Mouse (Mus musculus): ENCODE results near the gene Serac1.

Serac1 gene

DNA sequence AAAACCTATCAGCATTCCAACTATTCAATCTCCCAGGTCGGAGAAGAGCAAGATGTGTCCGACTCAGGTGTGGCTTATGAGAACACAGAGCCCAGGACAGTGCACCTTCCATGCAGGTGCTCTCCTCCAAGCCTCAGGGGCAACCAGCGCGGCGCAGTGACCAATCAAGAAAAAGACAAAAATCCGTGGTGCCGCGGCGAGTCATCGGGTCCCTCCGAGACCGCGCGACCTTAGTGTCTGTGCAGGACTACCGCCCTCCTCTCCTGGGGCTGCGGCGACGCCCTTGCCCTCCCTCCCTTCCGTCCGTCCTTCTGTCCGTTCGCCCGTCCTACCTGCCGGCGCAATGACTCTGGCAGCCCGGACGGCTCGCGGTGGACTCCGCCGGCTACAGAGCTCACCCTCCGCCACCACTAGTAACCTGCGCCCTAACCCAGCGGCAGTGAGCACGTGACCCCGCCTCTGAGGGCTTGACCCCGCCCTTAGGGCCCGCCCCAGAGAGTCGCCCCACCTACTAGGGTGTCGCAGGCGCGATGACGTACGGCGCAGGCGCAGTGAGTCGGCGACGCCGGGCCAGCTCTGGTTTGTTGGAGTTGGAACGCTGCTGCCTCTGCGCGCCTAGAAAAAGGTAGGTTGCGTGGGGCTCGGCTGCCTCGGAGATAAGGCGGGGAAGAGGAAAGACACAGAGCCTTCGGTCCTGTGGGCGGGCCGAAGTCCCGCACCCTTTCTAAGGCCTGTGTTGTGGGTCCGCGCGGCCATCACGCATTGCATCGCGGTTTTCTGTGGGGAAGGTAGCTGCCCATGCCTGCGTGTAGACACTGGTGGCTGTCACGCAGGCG is at the start of gene Serac1, which contains the start of gene Gtf2h5:
Gene Serac1, minus strand, starts transcription at position 455 of the 836 bp plus-strand sequence.
Gene Gtf2h5, plus strand, starts transcription at position 500 of the 836 bp plus-strand sequence.
- DNase-seq (ENCODE audit: low spot score) = peak; percentile 98

DNA sequence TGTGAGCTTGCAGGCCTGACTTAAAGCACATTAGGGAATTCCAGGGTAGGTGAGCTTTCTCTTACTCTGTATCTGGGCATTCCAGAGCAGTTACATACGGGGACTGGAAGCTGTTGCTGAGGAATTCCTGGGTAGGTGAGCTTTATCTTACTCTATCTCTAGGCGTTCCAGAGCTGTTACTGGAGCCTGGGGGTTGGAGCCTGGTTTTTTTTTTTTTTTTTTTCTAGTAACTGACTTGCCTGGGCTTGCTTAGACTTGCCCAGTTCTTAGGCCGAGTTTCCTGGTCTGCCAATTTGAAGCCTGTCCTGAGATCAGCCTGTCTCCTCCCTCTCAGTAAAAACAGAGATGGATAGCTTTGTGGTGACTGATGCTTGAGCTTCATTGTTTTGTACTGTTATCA is 48.5 kb upstream of the Serac1 start:
- DNase-seq (ENCODE audit: low spot score) = no peak

DNA sequence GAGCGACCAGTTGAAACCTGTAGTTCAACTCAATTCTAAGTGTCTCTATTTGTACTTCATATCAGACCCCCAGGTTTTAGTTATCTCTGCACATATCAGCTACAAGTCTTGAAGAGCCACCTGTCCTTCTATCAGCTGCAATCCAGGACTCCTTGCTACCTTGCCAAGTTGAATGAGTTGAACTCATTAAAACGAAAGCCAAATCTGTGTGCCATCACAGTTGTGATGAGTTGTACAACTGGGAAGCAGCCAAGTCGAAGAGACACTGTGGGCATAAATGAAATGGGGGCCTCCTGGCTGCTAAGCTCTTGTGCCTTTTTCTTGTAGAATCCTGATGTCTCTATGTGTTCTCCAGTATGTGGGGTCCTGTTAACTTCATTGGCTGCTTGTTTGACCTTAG is 45.9 kb upstream of the Serac1 start:
- DNase-seq (ENCODE audit: low spot score) = no peak

DNA sequence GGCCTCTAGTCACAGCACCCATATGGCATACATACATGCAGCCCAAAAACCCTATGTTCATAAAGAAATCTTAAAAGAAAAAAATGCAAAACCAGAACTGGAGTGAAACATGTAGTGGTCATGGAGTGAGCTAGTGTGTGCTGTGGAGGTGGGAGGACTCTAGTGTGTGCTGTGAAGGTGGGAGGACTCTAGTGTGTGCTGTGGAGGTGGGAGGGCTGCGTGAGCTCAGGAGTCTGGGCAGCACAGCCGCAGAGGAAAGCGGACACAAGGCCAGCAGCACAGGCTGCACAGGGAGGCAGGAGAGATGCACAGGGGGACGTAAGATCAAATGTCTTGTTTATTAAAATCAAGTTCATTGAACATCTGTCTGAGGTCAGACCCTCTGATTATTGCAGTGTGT is 44.2 kb upstream of the Serac1 start:
- DNase-seq (ENCODE audit: low spot score) = no peak

DNA sequence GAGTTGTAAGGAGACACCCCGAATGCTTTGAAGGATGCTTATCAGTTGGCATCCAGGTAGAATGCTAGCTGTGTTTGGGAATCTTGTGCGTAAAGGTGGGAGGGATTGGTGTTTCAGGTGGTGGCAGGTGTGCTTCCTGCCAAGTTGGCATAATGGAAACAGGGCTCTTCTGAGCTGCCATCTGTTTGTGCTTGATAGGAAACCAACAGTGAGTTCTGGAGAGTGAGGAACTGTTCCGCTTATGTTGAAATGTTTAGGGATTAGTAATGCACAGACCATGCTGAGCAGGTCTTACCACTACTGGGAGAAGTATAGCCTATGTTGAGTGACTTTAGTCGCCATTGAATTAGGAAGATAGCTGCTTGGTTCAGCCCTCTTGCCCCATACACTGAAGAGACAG is 39.3 kb upstream of the Serac1 start:
- DNase-seq (ENCODE audit: low spot score) = no peak

DNA sequence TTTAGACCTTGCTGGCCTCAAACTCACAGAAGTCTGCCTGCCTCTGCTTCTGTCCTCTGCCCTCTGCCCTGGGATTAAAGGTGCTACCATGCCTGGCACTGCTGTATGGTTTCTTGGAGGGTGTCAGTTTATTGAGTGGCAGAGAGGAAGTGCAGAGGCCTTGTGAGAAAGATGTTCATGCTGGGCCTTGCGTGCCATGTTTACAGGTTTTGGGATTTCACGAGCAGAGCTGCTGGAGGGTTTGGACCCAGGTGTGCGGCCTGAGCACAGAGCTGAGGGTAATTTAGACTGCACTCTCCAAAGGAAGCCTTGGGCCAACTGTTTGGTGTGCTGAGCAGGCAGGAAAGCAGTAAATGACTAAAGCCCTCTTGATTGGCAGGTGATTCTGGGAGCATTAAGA is 38.4 kb upstream of the Serac1 start:
- DNase-seq (ENCODE audit: low spot score) = no peak

DNA sequence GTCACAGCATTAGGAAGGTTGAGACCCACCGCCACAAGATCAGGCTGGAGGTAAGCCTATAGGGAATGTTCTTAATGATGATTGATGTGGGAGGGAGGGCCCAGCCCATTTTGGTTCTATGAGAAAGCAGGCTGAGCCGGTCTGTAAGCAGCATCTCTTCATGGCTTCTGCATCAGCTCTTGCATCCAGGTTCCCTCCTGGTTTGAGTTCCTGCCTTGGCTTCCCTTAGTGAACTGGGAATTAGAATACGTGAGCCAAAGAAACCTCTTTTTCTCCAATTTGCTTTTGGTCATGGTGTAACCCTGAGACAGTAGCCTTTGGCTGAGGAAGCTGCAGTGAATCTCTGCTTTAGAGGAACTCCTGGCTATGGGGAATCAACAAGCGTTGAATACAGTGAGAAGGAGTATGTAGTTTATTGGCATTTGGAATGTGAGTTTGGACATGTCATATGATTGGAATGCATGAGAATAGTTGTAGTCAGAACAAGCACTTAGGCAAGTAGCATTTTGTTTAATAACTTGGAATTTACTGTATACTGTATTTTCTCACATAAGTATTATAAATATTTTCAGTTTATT is 37.7 kb upstream of the Serac1 start:
- no peak for DNase-seq (ENCODE audit: low spot score)

DNA sequence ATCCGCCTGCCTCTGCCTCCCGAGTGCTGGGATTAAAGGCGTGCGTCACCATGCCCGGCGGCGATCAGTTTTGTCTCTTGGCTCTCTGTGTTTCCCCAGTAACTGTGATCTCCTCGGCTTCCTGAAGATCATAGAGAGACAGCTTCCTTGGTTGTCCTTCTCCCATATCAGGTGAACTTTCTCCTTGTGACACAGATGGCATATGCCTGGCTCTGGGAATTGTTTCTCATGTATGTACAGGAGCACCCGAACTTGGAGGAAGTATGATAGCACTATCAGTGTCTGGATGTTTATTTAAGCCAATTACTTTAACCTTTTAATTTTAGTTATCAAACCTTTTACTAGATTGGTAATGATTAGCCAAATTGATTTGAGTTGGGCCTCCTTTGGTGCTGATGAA is 35.5 kb upstream of the Serac1 start:
- DNase-seq (ENCODE audit: low spot score) = no peak

DNA sequence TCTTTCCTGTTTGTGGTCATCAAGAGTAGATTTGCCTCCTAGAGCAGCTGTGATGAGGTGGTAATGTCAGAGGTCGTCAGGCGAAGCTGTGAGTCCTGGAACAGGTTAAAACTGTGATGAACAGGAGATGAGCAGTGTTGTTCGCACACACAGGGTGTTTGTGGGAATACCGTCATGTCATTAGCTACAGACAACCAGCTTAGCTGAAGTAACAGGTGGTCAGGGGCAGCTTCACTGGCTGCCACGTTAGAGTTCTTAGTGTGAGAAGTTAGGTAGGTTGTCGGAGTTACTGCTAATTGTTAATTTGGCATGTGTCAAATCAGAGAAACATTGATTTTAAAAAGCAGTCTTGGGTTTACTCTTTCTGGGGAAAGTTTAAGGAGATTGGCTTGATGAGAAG is 34.1 kb upstream of the Serac1 start:
- no peak for DNase-seq (ENCODE audit: low spot score)

DNA sequence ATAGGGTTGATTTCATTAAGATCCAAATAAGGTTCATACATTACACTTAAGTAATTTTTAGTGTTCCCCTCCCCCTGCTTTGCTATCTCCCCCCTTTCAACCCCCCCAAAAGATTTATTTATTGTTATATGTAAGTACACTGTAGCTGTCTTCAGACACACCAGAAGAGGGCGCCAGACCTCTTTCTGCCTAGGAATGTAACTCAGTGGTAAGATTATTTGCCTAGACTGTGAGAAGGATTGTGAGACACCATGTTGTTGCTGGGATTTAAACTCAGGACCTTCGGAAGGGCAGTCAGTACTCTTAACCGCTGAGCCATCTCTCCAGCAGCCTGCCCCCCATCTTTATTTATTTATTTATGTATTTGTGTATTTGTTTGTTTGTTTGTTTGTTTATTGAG is 31.4 kb upstream of the Serac1 start:
- no peak for DNase-seq (ENCODE audit: low spot score)

DNA sequence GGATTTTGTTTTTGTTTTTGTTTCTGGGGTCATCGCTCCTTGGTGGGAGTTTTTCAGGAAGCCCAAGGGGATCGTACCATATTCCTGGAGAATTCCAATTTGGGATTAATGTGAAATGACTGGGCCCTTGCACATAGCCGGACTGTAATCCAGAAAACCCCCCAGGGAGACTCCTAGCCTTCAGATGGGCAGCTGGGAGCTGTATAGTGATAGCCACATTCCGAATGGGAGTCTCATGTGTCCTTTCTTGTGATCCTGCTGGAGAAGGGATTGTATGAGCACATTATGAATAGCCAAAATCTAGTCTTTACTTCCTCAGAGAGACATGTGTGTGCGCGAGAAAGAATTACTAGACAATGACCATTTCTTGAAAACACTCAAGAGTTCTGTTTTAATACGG is 28.6 kb upstream of the Serac1 start:
- no peak for DNase-seq (ENCODE audit: low spot score)

DNA sequence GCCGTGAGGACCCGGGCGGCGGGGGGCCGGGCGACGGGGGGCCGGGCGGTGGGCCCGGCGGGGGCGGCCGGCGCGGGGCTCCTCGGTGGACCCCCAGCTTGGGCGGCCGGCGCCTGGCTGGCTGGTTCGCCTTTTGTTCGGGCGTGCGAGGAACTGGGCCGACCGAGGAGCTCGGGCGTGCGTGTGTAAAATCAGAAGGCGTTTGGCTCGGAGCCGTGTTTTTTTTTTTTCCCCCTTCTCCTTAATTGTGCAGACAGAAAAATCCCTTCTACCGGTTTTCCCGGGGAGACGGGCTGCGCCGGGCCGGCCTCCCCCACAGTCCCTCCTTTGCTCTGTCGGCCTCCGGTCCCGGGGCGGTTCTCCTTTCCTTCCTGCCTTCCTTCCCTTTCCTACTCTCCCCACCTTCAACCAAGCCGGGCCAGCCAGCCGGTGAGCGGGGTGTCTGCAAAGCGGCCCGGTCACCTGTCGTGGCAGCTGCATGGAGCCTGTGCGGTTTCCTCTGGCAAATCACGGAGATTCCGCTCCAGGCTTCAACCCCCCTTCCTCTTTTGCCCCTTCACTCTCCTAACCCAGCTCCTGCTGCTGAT is 27.6 kb upstream of the Serac1 start:
- DNase-seq (ENCODE audit: low spot score) = peak; percentile 52

DNA sequence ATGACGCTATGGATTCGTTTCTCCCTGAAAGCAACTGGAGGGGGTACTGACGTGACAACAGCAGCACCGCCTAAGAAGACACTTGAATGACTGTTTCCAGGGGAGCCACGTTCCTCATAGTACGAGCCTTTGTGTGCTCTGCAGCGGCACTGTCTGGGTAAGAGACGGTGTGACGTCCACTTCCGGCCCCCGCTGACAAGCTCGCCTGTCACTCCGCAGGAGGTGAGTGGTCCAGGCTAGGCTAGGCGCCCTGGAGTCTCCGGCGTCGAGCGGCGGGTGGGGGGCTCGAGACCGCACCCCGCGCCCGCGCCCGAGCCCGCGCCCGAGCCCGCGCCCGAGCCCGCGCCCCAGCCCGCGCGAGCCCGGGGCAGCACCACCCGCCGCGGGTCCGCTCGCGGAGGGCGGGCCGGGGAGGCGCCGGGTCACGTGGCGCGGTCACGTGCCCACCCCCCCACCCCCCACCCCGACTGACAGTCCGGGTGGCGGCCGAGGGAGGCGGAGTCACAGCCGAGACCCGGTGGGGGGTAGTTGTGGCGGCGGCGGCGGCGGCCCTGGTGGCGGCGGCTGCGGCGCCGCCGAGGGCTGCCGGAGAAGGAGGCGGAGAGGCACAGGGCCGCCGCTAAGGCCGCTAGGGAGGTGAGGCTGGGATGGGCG is 26.9 kb upstream of the Serac1 start, which contains the start of gene Tulp4:
Gene Tulp4, plus strand, starts transcription at position 77 of the 654 bp plus-strand sequence.
- peak; percentile 86 for DNase-seq (ENCODE audit: low spot score)

DNA sequence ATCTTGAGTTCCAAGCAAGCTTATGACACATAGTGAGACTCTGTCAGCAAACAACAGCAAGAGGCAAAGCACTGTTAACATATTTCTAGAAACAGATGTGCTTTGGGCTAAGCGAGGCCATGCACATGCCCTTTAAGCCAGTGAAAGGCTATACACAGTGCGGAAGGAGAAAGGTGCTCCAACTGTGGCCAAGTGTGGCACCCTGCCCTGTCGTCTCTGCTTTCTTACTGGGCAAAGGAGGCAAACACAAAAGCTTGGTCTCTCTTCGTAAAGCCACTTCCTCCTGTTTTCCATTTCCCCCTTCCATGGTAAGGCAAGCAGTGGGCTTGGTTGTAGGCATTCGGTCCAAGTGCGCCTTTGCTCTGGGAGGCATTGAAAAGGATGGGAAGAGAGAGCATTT is 24.0 kb upstream of the Serac1 start:
- DNase-seq (ENCODE audit: low spot score) = no peak

DNA sequence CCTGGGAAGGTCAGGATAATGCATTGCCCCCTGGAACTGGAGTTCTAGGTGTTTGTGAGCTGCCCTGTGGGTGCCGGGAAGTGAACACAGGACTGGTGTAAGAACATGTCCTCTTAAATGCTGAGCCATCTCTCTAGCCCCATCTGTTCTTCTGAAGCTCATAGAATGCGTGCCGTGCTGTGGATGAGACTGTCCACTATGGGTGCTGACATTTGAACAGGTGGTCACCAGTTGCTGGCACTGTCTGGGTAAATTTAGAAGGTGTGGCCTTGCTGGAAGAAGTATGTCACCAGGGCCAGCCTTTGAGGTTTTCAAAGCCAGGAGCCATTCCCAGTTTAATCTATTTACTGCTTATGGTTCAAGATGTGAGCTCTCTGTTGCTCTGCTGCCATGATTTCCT is 22.7 kb upstream of the Serac1 start:
- no peak for DNase-seq (ENCODE audit: low spot score)

DNA sequence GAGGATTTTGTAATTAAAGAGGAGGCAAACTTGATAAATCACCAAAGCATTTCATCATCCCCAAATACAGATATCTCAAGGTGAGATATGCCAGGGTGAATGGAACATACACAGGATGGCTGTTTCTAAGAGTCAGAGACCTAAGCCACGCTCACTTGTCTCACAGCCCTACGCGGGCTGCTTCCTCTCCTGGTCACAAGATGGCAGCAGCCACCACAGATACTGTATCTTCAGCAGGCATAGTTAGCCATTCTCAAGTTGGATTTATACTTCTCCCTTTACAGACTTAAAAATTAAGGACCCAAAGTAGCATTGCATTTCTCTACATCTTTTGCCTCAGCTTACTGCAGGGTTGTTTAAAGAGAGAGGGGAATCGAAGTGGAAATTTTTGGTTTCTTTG is 18.3 kb upstream of the Serac1 start:
- DNase-seq (ENCODE audit: low spot score) = peak; percentile 45

DNA sequence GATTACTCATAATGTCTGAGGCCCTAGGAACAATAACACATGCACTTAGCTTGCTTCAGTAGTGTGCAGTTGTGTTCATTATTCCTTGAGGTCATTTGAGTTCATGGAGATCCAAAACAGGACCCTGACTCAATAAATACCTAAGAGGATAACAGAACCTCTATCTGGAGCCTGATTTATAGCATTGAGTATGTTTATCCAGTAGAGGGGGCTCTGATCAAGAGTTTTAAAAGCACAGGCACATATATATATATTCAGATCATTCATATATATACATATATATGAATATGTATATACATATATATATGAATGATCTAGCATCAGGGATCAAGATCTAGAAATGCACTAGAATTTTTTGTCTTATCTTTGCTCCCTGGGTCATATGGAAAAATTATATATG is 16.0 kb upstream of the Serac1 start:
- DNase-seq (ENCODE audit: low spot score) = no peak

DNA sequence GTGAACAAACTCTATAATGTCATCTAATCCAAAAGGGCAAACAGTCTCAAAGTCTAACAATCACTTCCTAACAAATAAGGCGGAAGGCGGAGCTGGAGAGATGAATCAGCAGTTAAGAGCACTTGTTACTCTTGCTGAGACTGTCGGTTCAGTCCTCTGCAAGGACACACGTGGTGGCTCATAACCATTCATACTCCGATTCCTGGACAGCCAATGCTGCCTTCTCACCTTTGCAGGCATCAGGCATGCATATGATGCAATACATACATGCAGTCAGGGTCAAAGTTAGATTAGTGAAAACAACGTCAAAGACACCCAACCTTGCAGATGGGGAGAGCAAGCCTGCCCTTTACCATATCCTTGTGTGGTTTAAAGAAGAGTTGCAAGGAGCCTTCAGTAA is 12.1 kb upstream of the Serac1 start:
- no peak for DNase-seq (ENCODE audit: low spot score)

DNA sequence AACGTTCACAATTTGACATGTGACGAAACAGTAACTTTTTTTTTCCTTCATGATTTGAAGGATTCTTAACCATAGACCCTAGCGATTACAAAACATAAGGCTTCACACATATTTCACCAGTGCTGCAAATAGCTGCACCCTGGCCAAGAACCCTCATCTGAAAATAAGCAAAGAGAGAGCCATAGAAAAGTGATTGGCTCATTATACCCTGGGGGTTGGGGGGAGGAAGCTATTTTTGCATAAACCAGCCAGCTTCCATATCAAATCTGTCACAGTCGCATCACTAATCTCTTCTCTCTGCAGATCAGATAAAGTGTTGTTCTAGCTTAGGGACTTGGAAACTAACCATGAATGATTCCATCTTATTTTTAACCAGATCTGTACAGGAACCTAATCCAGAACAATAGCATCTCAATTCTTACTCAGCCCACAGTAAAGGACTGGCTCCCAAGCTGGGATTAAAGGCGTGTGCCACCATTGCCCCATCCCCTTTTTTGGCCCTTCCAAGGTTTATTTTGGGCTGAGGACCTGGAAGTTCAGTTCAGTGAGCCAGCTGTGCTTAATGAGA is 3.9 kb upstream of the Serac1 start:
- DNase-seq (ENCODE audit: low spot score) = no peak

DNA sequence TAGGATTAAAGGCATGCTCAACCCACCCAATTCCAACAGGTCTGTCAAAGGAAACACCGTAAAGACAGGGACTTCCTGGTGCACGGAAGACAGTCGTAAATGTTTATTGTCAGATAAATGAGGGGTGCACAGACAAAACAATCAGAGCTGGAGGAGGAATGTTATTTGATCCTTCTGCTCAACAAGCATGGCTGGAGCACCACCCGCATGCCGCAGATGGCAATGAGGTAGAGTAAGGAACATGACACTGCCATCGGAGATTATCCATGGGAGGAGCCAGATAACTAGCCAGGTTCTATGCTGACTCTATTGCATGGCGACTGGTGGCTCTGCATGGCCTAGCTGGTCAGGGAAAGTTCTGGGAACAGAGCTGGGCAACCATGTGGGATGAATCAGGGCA is 6.1 kb downstream of the Serac1 start:
- DNase-seq (ENCODE audit: low spot score) = no peak

DNA sequence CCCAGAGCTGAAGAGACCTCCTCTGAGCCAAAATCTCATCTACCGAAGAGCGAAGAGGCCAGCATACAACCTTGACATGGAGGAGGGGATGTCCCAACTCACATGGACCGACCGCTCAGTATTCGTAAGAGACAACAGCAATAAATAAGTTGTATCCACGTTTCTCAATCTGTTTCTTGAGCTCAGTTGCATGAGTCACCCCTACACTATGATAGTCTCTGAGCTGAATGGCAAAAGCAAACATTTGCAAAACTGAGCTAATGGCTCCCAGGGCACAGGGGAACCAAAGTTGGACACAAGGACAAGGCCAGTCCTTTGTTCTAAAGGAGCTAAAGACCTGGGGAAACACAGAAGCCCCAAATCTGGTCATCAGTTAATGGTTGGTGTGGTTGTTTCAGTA is 9.7 kb downstream of the Serac1 start:
- DNase-seq (ENCODE audit: low spot score) = no peak

DNA sequence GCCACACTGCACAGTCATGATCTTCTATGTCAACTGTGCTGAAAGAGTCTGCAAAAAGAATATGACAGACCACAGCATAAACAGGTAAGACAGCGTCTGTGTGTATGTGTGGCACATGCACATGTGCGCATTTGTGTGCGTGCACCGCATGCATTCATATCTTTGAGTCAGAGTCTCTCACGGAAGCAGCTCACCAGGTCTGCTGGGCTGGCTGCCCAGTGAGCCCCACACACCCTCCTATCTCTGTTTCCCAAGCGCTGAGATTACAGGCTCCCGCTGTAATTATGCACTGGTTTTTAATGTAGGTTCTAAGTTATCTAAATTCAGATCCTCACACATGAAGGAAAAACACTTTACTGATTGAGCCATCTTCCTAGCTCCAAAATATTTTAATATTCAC is 11.9 kb downstream of the Serac1 start:
- DNase-seq (ENCODE audit: low spot score) = no peak

DNA sequence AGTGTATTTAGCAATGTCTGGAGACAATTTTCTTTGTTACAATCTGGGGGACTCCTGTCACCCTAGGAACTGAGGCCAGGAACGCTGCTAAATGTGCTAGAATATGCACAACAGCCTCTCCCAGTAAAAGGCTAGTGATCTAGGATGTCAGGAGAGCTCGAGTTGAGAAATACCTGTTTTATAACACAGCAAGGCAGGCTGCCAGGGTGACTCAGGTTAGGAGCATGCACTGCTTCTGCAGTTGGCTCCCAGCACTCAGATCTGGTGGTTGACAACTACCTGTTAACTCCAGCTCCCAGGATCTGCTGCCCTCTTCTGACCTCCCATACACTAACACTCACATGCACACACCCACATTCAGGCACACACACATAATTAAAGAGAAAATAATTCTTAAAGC is 13.5 kb downstream of the Serac1 start:
- DNase-seq (ENCODE audit: low spot score) = no peak

All from ovary, postnatal 36 days (tissue).